Mouse (Mus musculus) myocyte (in vitro differentiated cells): ENCODE data around the gene Scd4.

Source experiments
- E2F4 ChIP-seq: IDR thresholded peaks from one replicate; pipeline ENCODE4 v1.6.1; 2011; ENCODE audit warnings: mild to moderate bottlenecking, control low read depth, moderate library complexity; ENCODE audit not compliant: insufficient read depth
- MAX ChIP-seq: IDR thresholded peaks from one replicate; pipeline ENCODE4 v1.6.1; 2011; ENCODE audit warnings: low read depth, mild to moderate bottlenecking, control low read depth
- MYOD1 ChIP-seq, 3 experiments: IDR thresholded peaks; one replicate each; pipeline ENCODE4 v1.6.1; 2011; ENCODE audit warnings: control low read depth in 2 of 3, low read depth in 2 of 3, mild to moderate bottlenecking in 2 of 3, moderate library complexity in 1 of 3; ENCODE audit not compliant: insufficient read length in 2 of 3, control insufficient read depth in 1 of 3
- MYOG ChIP-seq, 3 experiments: IDR thresholded peaks; one replicate each; pipeline ENCODE4 v1.6.1; 2011; ENCODE audit warnings: control low read depth in 2 of 3, low read depth in 2 of 3, mild to moderate bottlenecking in 2 of 3; ENCODE audit not compliant: insufficient read length in 2 of 3, control insufficient read depth in 1 of 3, insufficient read depth in 1 of 3
- POLR2A ChIP-seq: IDR thresholded peaks from one replicate; pipeline ENCODE4 v1.6.1; 2011; ENCODE audit warnings: low read depth, mild to moderate bottlenecking, control low read depth, moderate library complexity; ENCODE audit not compliant: insufficient read length
- POLR2AphosphoS2 ChIP-seq: IDR thresholded peaks from one replicate; pipeline ENCODE4 v1.6.1; 2011; ENCODE audit warnings: low read depth, control low read depth; ENCODE audit not compliant: insufficient read length
- REST ChIP-seq: IDR thresholded peaks from one replicate; pipeline ENCODE4 v1.6.1; 2011; ENCODE audit warnings: mild to moderate bottlenecking, control low read depth, moderate library complexity; ENCODE audit not compliant: insufficient read depth, insufficient read length
- SRF ChIP-seq: IDR thresholded peaks from one replicate; pipeline ENCODE4 v1.6.1; 2011; ENCODE audit warnings: low read depth; ENCODE audit not compliant: control insufficient read depth, insufficient read length
- TCF12 ChIP-seq: IDR thresholded peaks from one replicate; pipeline ENCODE4 v1.6.1; 2011; ENCODE audit warnings: mild to moderate bottlenecking, control low read depth; ENCODE audit not compliant: poor library complexity, insufficient read depth, severe bottlenecking
- USF1 ChIP-seq: IDR thresholded peaks from one replicate; pipeline ENCODE4 v1.6.1; 2011; ENCODE audit warnings: low read depth, mild to moderate bottlenecking, control low read depth, moderate library complexity

GRCm38 (mm10) chr19:44385887-44386498, 53.1 kb downstream of the Scd4 start:
- TF ChIP-seq MAX (no peak), POLR2A (no peak), MYOG (IDR thresholded peaks at IDR 0.05; ENCODE audit: control insufficient read depth in 1 of 3, insufficient read depth in 1 of 3, insufficient read length in 2 of 3, low read depth in 2 of 3) (no peak), SRF (no peak), POLR2AphosphoS2 (no peak), E2F4 (no peak), REST (no peak), USF1 (no peak), MYOD1 (IDR thresholded peaks at IDR 0.05; ENCODE audit: control insufficient read depth in 1 of 3, insufficient read length in 2 of 3, low read depth in 2 of 3) (no peak), TCF12 (no peak)
